Mouse (Mus musculus) forebrain, embryonic 15.5 days (tissue): ENCODE data around the gene Auh. TPM values are rescaled to one million over a fixed set of nuclear protein-coding genes. Genes with fewer than 3 reads are reported as not detected.

ENCODE experiments used
- ATAC-seq: fragments of 200-750 bp; cut with Nextera tagmentation; replicated peaks from 2 replicates; pipeline ENCODE4 v1.8.0; 2017; ENCODE audit warnings: mild to moderate bottlenecking, moderate TSS enrichment, moderate library complexity
- H3K27ac ChIP-seq: fragments of 300-500 bp; sonication (generic); replicated peaks from 2 replicates; pipeline ENCODE4 v1.5.1; 2015; ENCODE audit warnings: mild to moderate bottlenecking, inconsistent platforms
- H3K27me3 ChIP-seq: fragments of 300-500 bp; sonication (generic); 2 replicates; pipeline ENCODE4 v1.6.1; 2015; ENCODE audit warnings: inconsistent platforms
- H3K36me3 ChIP-seq: fragments of 300-500 bp; sonication (generic); 2 replicates; pipeline ENCODE4 v1.6.1; 2015; ENCODE audit warnings: mild to moderate bottlenecking, inconsistent platforms
- H3K4me1 ChIP-seq: fragments of 300-500 bp; sonication (generic); 2 replicates; pipeline ENCODE4 v1.6.1; 2015; ENCODE audit warnings: inconsistent platforms
- H3K4me2 ChIP-seq: fragments of 300-500 bp; sonication (generic); replicated peaks from 2 replicates; pipeline ENCODE4 v1.6.1; 2015; ENCODE audit warnings: mild to moderate bottlenecking, inconsistent platforms
- H3K4me3 ChIP-seq: fragments of 300-500 bp; sonication (generic); 2 replicates; pipeline ENCODE4 v1.5.1; 2015; ENCODE audit warnings: mild to moderate bottlenecking, inconsistent platforms
- H3K9ac ChIP-seq: fragments of 300-500 bp; sonication (generic); replicated peaks from 2 replicates; pipeline ENCODE4 v1.6.1; 2015; ENCODE audit warnings: mild to moderate bottlenecking, inconsistent platforms
- H3K9me3 ChIP-seq: fragments of 300-500 bp; sonication (generic); 2 replicates; pipeline ENCODE4 v1.6.1; 2016; ENCODE audit warnings: inconsistent platforms
- WGBS: fragments of 180-500 bp; shearing (Covaris S2); methylation state at CpG from one replicate; pipeline ENCODE4 v1.1.7; 2015; ENCODE audit warnings: mixed read lengths; 5-methylcytosine and 5-hydroxymethylcytosine counted together
- polyA plus RNA-seq: library from polyadenylated mRNA; unstranded; fragments of >200 nt; fragmentation: Nextera tagmentation; extraction: Ambion mirVana; gene quantifications from 2 replicates; pipeline ENCODE4 v1.2.1, GENCODE M21; 2015

Gene Auh
- 62.8 and 63.4 TPM in 2 replicates for polyA plus RNA-seq

DNA sequence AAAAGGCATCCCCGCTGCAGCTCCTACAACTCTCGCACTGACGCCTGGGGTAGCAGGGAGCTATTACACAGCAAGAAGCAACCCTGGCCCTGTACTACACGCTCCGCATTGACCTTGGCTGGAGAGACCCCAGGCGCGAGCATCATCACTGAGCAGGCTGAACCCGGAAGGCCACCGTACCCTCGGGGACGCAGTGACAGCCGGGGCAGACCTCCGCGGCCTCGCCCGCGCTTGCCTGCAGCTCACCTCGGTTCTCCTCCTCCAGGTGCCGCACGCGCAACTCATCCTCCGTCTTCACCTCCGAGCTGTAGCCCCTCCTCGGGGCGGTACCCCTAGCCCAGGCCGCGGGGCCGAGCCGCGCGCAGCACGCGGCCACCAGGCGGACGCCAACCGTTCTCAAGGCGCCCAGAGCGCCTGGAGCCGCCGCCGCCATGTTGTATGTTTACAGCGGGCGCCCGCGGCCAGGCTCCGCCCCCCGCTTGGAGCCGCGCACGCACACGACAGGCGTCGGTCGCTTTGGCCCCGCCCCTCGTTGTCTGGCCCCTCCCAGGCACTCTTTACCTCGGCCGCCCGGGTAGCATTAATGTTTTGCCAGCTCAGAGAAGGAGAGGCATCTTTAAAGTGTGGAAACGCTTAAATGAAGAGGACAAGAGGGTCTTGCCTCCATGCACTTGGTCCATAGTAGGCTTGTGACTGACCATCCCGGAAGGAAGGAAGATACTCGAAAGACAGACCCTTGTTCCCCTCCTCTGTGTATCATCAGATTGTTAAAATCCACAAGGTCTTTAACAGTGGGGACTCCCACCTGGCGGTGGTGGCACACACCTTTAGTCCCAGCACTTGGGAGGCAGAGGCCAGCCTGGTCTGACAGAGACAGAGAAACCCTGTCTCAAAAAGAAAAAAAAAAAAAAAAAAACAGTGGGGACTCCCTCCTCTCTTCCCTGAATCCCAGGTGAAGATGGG lies at the start of gene Auh:
Gene Auh (minus strand): TSS at position 473 of the 963 bp plus-strand sequence.
- Histone ChIP-seq H3K4me2 (peak within 1 kb of the TSS; percentile 51), H3K4me3 (peak within 1 kb of the TSS; percentile 94), H3K4me1 (peaks cover 27% of the 10 kb centered on the region), H3K9me3 (no peaks in the 10 kb centered on the region), H3K27me3 (no peaks in the 10 kb centered on the region), H3K27ac (peak within 1 kb of the TSS; percentile 84), H3K36me3 (no peaks in the 10 kb centered on the region), H3K9ac (peak within 1 kb of the TSS; percentile 86)
- WGBS, result under 1% methylated on average over 63 of the region's 63 CpGs
- peak; percentile 97 for ATAC-seq

DNA sequence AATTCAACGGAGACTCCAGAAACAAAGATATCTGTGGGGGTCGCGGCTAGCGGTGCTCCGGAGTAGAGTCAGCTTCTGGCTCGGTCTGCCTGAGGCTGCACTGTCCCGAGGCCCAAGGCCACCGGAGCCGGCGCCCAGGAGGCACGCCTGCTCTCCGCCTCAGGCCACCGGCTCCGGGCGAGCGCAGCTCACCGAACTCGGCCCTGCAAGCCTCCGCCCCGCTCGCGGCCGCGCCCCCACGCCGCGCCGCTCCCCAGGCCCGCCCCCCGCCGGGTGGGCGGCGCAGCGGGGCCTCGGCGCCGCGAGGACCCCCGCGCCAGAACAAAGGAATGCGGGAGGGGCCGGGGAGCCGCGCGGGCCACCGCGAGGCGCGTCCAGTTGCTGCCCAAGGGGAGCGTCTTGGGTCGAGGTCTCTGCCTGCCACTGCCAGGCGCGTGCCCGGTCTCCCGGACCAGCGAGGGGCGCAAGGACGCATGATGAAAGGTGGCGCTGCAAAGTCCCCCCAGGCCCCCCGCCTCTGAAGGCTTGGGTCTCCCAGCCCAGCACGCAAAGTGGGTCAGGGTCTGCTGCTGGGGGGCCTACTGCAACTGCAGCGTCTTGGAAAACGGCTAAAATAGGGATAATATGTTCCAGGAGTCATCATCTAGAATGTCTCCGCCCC lies 49.0 kb upstream of the Auh start:
- Histone ChIP-seq H3K4me1 (peaks cover 43% of the 10 kb centered on the region), H3K27ac (peak overlapping the region; percentile 93), H3K4me2 (peak overlapping the region; percentile 96), H3K9ac (peak overlapping the region; percentile 90), H3K27me3 (no peaks in the 10 kb centered on the region), H3K9me3 (no peaks in the 10 kb centered on the region), H3K4me3 (peak overlapping the region; percentile 97), H3K36me3 (no peaks in the 10 kb centered on the region)
- peak; percentile 18; the same call in 1 of the 2 replicates for ATAC-seq
- under 1% methylated on average over 61 of the region's 64 CpGs for WGBS

DNA sequence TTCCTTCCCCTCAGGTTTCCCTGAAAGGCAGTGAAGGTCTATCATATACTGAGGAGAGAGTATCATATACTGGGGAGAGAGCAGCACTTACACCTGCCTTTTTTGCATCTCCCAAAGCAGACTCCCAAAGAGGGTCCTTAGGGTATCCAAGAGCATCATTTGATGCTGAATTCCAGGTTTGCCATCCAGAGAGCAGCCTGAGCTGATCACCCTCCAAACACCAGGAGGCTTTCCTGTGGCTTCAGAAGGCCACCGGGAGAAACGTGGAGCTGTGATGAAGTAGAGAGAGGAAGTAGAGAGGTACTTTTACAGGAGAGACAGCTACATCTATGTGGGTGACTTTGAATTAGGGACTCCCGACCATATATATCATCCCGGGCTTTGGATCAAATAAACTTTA lies 48.3 kb upstream of the Auh start:
- peak overlapping the region; percentile 90 for H3K9ac ChIP-seq
- no peaks in the 10 kb centered on the region for H3K36me3 ChIP-seq
- WGBS, result 38% methylated on average over 4 of the region's 4 CpGs
- H3K4me3 ChIP-seq, result peak overlapping the region; percentile 97
- H3K9me3 ChIP-seq, result no peaks in the 10 kb centered on the region
- peak overlapping the region; percentile 96 for H3K4me2 ChIP-seq
- no peaks in the 10 kb centered on the region for H3K27me3 ChIP-seq
- peaks cover 43% of the 10 kb centered on the region for H3K4me1 ChIP-seq
- peak overlapping the region; percentile 93 for H3K27ac ChIP-seq
- ATAC-seq, result no peak

DNA sequence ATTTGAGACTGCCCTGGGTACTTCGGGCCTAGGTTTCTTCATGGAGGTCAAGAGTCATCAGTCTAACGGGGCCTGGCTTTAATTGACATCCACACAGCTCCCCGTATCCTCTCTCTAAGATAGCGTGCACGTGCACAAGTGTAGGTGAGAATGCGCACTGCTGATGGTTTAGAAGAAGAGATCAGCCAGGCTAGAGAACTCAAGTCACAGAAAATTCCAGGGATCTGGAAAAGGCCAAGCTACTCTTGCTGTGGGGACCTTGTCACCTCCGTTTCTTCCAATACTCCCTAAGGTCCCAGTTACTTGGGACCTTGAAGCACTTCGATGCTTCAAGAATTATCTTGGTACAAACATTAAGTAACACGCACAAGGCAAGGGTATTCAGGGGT lies 47.7 kb upstream of the Auh start:
- H3K4me1 ChIP-seq, result peaks cover 38% of the 10 kb centered on the region

DNA sequence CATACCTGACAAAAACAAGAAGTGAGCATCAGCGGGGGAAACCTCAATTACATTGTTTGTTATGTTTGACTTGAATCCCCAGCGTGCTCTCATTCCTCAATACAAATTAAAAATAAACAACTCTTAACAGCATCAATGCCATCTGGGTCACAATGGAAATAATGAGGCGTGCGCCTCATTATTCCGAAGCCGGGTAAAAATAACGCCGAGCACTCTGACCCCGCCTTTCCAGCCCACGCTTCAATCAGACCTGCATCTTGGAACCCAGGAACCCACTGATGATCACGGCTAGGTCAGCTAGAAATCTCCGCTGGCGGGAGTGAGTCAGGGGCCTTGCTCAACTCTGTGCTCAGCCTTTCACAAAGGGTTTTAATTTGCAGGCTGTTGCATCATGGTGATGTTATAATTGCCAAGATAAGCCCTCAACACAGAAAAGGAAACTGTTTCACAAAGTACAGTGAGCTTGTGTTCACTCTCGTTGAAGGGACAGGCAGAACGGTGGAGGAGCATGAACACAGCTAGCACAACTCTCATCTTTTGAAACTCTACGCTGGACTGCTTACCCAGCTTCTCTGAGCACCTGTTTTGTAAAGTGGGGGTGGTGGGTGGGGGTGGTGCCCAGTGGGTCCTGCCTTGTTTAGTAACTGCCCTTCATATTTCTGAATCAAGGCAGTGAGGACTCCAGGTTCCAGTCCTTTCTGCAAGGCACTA lies 47.2 kb upstream of the Auh start:
- Histone ChIP-seq H3K9me3 (no peaks in the 10 kb centered on the region), H3K4me3 (peak overlapping the region; percentile 97), H3K4me2 (peak overlapping the region; percentile 96), H3K9ac (0 out of 2 replicates have a peak overlapping the region, but pooled peaks have one; percentile 90), H3K27me3 (no peaks in the 10 kb centered on the region), H3K4me1 (peaks cover 33% of the 10 kb centered on the region), H3K36me3 (no peaks in the 10 kb centered on the region), H3K27ac (no peak overlapping the region; the same call in 1 of the 2 replicates)
- no peak for ATAC-seq
- WGBS, result 7% methylated on average over 16 of the region's 16 CpGs

More for the DNA sequence above, 47.7 kb upstream of the Auh start:
- H3K36me3 ChIP-seq, result no peaks in the 10 kb centered on the region
- H3K4me3 ChIP-seq, result peak overlapping the region; percentile 97
- peak overlapping the region; percentile 93; the same call in 1 of the 2 replicates for H3K27ac ChIP-seq
- H3K4me2 ChIP-seq, result peak overlapping the region; percentile 96
- H3K9me3 ChIP-seq, result no peaks in the 10 kb centered on the region
- 68% methylated on average over 9 of the region's 9 CpGs for WGBS
- H3K27me3 ChIP-seq, result no peaks in the 10 kb centered on the region
- ATAC-seq, result no peak
- peak overlapping the region; percentile 90; the same call in 1 of the 2 replicates for H3K9ac ChIP-seq

DNA sequence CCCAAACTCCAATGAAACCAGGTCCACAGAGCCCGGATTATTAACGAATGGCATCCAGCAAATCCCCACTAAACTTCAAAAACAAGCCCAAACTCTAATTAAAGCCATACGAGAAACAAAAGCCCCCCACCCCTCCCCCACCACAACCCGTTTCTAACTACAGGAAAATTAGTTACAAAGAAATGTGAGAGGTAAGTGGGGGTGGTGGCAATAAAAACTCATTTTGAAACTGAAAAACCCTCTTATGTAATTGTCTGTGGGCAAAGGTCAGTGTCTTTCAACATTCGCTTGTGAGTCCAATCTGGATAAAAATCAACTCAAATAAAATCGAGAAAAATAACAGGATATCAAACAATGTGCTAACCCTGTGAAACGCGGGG lies 46.6 kb upstream of the Auh start:
- no peaks in the 10 kb centered on the region for H3K36me3 ChIP-seq
- H3K27ac ChIP-seq, result no peak overlapping the region
- peak overlapping the region; percentile 96 for H3K4me2 ChIP-seq
- no peaks in the 10 kb centered on the region for H3K9me3 ChIP-seq
- peaks cover 30% of the 10 kb centered on the region for H3K4me1 ChIP-seq
- WGBS, result 5% methylated on average over 8 of the region's 8 CpGs
- no peaks in the 10 kb centered on the region for H3K27me3 ChIP-seq
- no peak for ATAC-seq
- 0 out of 2 replicates have a peak overlapping the region, but pooled peaks have one; percentile 11 for H3K9ac ChIP-seq
- peak overlapping the region; percentile 97 for H3K4me3 ChIP-seq

DNA sequence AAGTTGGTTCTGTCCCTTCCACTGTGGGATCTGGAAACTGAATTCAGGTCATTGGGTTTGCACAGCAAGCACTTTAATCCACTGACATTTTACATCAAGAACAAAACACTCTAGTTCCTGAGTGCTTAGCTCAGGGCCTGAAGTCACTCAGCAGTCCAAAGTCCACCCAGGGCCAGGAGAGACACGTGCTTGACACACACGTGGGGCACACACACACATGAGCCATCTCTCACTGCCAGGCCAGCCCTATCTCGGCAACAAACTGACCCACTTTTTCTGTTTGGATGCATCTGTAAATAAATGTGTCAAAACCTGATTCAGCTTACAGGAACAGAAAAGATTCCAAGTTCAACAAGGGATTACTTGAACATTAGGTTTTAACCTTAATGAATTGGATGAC lies 45.2 kb upstream of the Auh start:
- H3K9me3 ChIP-seq, result no peaks in the 10 kb centered on the region
- H3K4me2 ChIP-seq, result no peak overlapping the region
- no peaks in the 10 kb centered on the region for H3K27me3 ChIP-seq
- no peak overlapping the region for H3K4me3 ChIP-seq
- no peak overlapping the region for H3K9ac ChIP-seq
- H3K36me3 ChIP-seq, result no peaks in the 10 kb centered on the region
- no peak for ATAC-seq
- H3K4me1 ChIP-seq, result peaks cover 30% of the 10 kb centered on the region
- WGBS, result 79% methylated on average over 3 of the region's 3 CpGs
- no peak overlapping the region for H3K27ac ChIP-seq

DNA sequence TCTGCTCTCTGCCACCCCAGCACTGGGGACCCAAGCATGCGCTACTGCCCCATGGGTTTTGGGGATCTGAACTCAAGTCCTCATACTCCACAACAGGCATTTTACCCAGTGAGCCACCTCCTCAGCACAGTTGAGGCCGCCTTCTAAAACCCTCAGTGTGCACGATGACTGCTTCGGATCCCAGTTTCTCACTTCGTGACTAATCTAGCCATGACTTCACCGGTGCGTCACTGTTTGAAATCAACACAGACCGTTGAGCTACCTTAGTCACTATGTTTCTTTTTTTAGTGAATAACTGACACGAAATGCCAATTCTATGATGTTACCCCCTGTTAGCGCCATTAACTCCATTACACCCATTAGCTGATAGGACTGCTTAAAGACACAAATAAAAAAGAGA lies 43.9 kb upstream of the Auh start:
- peaks cover 2% of the 10 kb centered on the region for H3K36me3 ChIP-seq
- no peaks in the 10 kb centered on the region for H3K9me3 ChIP-seq
- no peak overlapping the region for H3K4me3 ChIP-seq
- ATAC-seq, result no peak
- H3K27ac ChIP-seq, result no peak overlapping the region
- no peaks in the 10 kb centered on the region for H3K27me3 ChIP-seq
- H3K4me2 ChIP-seq, result no peak overlapping the region
- WGBS, result 87% methylated on average over 10 of the region's 10 CpGs
- H3K4me1 ChIP-seq, result peaks cover 30% of the 10 kb centered on the region
- no peak overlapping the region for H3K9ac ChIP-seq

DNA sequence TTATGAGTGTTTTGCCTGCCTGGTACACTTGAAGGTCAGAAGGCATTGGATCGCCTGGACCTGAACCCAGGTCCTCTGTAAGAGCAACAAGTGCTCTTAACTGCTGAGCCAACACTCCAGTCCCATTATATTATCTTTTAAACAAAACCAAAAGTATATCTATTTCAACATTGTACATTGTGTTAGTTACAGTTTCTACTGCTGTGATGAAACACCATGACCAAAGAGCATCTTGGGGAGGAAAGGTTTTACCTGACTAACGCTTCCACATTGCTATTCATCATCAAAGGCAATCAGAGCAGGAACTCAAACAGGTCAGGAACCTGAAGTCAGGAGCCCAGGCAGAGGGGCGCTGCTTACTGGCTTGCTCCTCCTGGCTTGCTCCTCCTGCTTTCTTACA lies 43.1 kb upstream of the Auh start:
- Histone ChIP-seq H3K9me3 (no peaks in the 10 kb centered on the region), H3K27me3 (no peaks in the 10 kb centered on the region), H3K4me2 (no peak overlapping the region), H3K36me3 (peaks cover 10% of the 10 kb centered on the region), H3K9ac (no peak overlapping the region), H3K4me3 (no peak overlapping the region), H3K4me1 (peaks cover 28% of the 10 kb centered on the region), H3K27ac (no peak overlapping the region)
- 89% methylated on average over 3 of the region's 3 CpGs for WGBS
- ATAC-seq, result no peak

DNA sequence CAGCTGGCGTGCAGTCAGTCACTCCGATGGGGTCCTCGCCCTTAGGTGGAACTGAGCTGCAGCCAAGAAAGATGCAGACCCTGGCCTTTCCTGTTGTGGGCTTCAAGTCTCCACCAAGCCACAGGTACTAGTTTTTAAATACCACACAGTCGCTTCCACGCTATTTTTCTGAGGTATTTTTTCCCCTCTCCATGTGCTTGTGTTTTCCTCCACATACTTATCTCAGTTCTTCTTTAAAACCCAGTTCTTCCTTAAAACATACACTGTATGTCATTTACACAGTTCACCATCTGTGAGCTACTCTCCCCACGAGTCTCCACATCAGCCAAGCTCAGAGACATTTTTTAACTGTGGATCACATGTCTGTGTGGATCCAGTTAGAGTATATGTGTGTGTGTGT lies 41.4 kb upstream of the Auh start:
- no peak for ATAC-seq
- Histone ChIP-seq H3K27me3 (no peaks in the 10 kb centered on the region), H3K36me3 (peaks cover 27% of the 10 kb centered on the region), H3K9ac (no peak overlapping the region), H3K9me3 (no peaks in the 10 kb centered on the region), H3K27ac (no peak overlapping the region), H3K4me1 (peaks cover 10% of the 10 kb centered on the region), H3K4me3 (no peak overlapping the region), H3K4me2 (no peak overlapping the region)
- WGBS, result 89% methylated on average over 6 of the region's 6 CpGs

DNA sequence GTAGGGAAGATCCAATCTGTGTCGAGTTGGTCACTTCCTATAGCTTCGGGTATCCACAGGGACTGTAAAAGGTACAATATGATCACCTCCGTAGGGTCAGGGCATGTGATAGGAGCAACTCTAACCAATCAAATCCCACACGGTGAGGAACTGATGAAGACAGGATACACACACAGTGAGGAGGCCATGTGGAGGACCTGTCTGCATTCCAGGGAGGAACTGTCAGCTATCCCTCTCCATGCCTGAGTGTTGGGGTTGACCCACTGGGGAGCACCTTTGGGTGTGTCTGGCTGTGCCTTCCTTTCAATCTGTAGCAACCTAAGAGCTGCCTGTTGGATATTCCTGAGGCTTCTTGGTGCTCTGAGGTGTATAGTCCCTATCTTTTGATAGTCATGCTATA lies 33.4 kb upstream of the Auh start:
- no peak overlapping the region for H3K4me2 ChIP-seq
- H3K27ac ChIP-seq, result no peak overlapping the region
- no peaks in the 10 kb centered on the region for H3K27me3 ChIP-seq
- 90% methylated on average over 4 of the region's 4 CpGs for WGBS
- H3K36me3 ChIP-seq, result peaks cover 39% of the 10 kb centered on the region
- H3K4me1 ChIP-seq, result no peaks in the 10 kb centered on the region
- ATAC-seq, result no peak
- no peak overlapping the region for H3K4me3 ChIP-seq
- no peaks in the 10 kb centered on the region for H3K9me3 ChIP-seq
- H3K9ac ChIP-seq, result no peak overlapping the region

DNA sequence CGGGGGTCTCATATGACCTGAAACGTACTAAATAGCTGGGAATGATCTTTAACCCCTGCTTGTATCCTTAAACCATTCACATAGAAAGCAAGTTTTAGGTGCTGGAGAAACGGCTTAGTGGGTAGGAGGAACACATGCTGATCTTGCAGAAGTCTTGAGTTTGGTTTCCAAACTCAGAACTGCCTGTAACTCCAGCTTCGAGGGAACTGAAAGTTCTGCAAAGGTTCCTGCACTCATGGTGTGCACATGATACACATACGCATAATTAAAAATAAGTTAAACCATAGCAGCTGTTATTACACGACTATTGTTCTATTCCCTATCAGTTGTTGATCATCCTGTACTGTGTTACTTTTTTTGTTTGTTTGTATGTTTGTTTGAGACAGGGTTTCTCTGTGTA lies 32.9 kb upstream of the Auh start:
- Histone ChIP-seq H3K4me3 (no peak overlapping the region), H3K9ac (no peak overlapping the region), H3K36me3 (peaks cover 33% of the 10 kb centered on the region), H3K4me1 (no peaks in the 10 kb centered on the region), H3K4me2 (no peak overlapping the region), H3K27me3 (no peaks in the 10 kb centered on the region), H3K9me3 (no peaks in the 10 kb centered on the region), H3K27ac (no peak overlapping the region)
- 88% methylated on average over 6 of the region's 6 CpGs for WGBS
- ATAC-seq, result no peak
